Mouse (Mus musculus) small intestine, adult 2 months (tissue): ENCODE data around the gene Ltbp3. TPM values are rescaled to one million over a fixed set of nuclear protein-coding genes. Genes with fewer than 3 reads are reported as not detected.
A peak's percentile ranks its signal among the peaks of the same experiment; 100 is the strongest.

Experiments
- H3K27ac ChIP-seq: fragments of 200-500 bp; 2 replicates; pipeline ENCODE4 v1.5.1; 2012; ENCODE audit warnings: low read depth, low read length, control low read depth, inconsistent platforms; ENCODE audit not compliant: insufficient read depth
- H3K27me3 ChIP-seq: fragments of 200-500 bp; 2 replicates; pipeline ENCODE4 v1.6.1; 2012; ENCODE audit warnings: mild to moderate bottlenecking, moderate library complexity, low read length, inconsistent platforms; ENCODE audit not compliant: control insufficient read depth, insufficient read depth
- H3K36me3 ChIP-seq: fragments of 200-500 bp; 2 replicates; pipeline ENCODE4 v1.6.1; 2012; ENCODE audit warnings: mild to moderate bottlenecking, low read length, control low read depth, inconsistent platforms; ENCODE audit not compliant: control insufficient read depth, insufficient read depth
- H3K4me1 ChIP-seq: fragments of 200-500 bp; 2 replicates; pipeline ENCODE4 v1.6.1; 2012; ENCODE audit warnings: low read length, inconsistent platforms, mixed read lengths; ENCODE audit not compliant: control insufficient read depth, insufficient read depth, insufficient read length
- H3K4me3 ChIP-seq: fragments of 200-500 bp; 2 replicates; pipeline ENCODE4 v1.5.1; 2012; ENCODE audit warnings: low read depth, mild to moderate bottlenecking, control low read depth, inconsistent platforms, low read length, moderate library complexity
- CTCF ChIP-seq: fragments of 200-500 bp; IDR thresholded peaks from 2 replicates; pipeline ENCODE4 v1.5.1; 2012; ENCODE audit warnings: low read depth, mild to moderate bottlenecking, control low read depth, inconsistent platforms, low read length, moderate library complexity, mixed read lengths; ENCODE audit not compliant: insufficient replicate concordance, insufficient read length; ENCODE audit errors: extremely low read depth
- POLR2A ChIP-seq: fragments of 200-500 bp; IDR thresholded peaks from 2 replicates; pipeline ENCODE4 v1.6.1; 2012; ENCODE audit warnings: low read depth, mild to moderate bottlenecking, control low read depth, inconsistent platforms, low read length, moderate library complexity
- WGBS: fragments of 180-500 bp; shearing (Covaris S2); methylation state at CpG from one replicate; pipeline ENCODE4 v1.1.7; 2018; 5-methylcytosine and 5-hydroxymethylcytosine counted together
- polyA plus RNA-seq: library from polyadenylated mRNA; depleted of rRNA; stranded (reverse); fragments of >200 nt; gene quantifications from 2 replicates; pipeline ENCODE4 v1.2.3, GENCODE M21; 2012; rRNA removed

Ltbp3 gene
- polyA plus RNA-seq, 1 experiment: 28.2 TPM

DNA sequence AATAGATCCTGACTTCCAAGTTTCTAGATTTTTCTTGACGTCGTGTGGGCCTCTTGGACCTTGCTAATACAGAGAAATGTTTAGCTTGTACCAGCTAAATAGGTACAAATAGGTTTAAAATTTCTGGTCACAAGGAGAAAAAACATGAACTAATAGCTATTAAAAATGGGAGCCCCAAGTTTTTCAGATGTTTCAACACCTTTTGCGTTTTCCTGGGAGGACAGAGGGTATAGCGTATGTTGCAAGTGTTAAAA is 62.0 kb downstream of the Ltbp3 start:
- H3K4me3 ChIP-seq: peak overlapping the region; percentile 76
- WGBS: 0% methylated on average over 4 of the region's 4 CpGs
- H3K36me3 ChIP-seq: peaks cover 27% of the 10 kb centered on the region
- TF ChIP-seq POLR2A (no peak), CTCF (no peak)
- H3K27ac ChIP-seq: peak overlapping the region; percentile 100
- H3K4me1 ChIP-seq: peaks cover 8% of the 10 kb centered on the region
- H3K27me3 ChIP-seq: no peaks in the 10 kb centered on the region

DNA sequence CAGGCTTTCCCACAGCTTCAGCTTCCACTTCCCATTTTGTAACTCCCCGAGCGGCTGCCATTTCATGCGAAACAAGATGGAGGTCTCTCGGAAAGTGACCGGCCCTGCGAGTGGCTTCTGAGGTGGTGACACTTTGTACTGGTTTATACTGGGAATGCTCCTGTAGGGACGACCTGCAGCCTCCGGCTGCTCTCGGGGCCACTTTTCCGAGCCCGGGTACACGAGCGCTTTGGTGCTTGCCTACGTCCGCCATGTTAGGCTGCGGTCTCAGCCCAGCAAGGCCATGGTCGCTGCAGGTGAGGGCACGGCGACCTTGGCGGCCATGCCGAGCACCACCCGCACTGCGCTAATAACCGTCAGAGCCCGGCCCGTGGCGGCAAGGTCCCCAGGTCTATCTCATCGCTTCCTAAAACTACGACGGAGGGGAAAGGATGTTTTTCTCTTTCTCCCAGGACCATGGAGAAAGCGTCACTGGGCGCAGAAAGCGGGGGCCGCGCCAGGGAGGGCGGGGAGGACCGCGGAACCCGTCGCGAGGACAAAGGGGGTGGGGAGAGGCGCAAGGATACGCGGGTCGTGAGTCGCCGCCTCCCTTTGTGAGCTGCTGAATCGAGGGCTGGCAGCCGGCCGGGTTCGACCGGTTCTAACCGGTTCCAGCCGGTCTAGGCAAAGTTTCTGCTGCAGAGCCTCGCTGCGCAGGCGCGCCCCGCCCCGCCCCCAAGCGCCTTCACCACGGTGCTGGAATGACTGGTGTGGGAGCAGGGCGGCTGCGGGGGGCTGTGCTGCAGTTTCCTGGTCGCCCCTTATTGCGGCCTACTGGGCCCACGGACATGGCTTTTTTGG is 62.6 kb downstream of the Ltbp3 start:
- TF ChIP-seq POLR2A (peak; percentile 91), CTCF (no peak)
- H3K36me3 ChIP-seq: peaks cover 22% of the 10 kb centered on the region
- peak overlapping the region; percentile 100 for H3K27ac ChIP-seq
- peaks cover 8% of the 10 kb centered on the region for H3K4me1 ChIP-seq
- peak overlapping the region; percentile 76 for H3K4me3 ChIP-seq
- WGBS: under 1% methylated on average over 66 of the region's 67 CpGs
- no peaks in the 10 kb centered on the region for H3K27me3 ChIP-seq

DNA sequence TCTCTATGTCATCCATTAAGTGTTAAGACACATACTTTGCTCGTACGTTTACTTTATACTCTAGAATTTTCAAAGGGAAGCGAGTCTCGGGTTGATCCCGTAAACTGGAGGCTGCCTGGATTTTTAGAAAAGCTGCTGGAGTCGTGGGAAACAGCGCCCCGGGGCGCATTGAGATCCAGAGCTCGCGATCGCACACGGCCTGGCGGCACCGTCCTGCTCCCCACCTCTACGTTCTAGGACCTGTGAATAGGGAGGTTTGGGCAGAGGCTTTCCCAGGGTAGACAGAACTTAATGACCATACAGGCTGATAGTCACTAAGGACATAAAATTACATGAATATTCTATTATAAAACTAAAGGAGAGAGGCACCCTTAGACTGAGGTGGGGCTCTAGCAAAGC is 63.2 kb downstream of the Ltbp3 start:
- WGBS: 1% methylated on average over 16 of the region's 16 CpGs
- H3K36me3 ChIP-seq: peaks cover 17% of the 10 kb centered on the region
- TF ChIP-seq CTCF (no peak), POLR2A (no peak)

DNA sequence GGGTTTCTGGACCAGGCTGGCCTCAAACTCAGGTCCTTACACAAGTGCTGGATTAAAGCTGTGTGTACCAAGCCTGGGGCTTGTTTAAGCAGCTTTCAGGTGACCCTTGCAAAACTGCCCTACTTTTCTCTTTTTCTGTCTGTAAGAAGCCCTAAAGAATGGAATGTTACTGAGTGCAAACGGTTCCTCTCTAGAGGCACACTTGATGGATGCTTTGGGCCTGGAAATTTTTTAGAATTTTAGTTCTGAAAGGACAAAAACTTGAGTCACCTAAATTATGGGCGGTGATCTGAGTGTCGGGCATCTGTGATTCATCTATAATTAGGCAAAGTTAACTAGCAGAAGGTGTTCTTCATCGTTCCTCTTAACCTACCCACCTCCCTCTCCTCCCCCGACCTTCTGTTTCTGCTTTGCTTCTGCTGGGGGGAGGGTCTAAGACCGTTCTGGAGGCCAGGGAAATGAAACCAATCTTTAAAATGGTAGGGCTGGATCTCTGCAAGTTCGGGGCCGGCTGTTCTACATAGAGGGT is 63.7 kb downstream of the Ltbp3 start:
- H3K27ac ChIP-seq: peak overlapping the region; percentile 97
- H3K36me3 ChIP-seq: peaks cover 15% of the 10 kb centered on the region
- no peak overlapping the region for H3K4me3 ChIP-seq
- no peaks in the 10 kb centered on the region for H3K27me3 ChIP-seq
- peaks cover 14% of the 10 kb centered on the region for H3K4me1 ChIP-seq
- 61% methylated on average over 8 of the region's 8 CpGs for WGBS
- no peak for TF ChIP-seq CTCF
- no peak for TF ChIP-seq POLR2A

More for the DNA sequence above, 63.2 kb downstream of the Ltbp3 start:
- no peaks in the 10 kb centered on the region for H3K27me3 ChIP-seq
- peak overlapping the region; percentile 65 for H3K4me3 ChIP-seq
- peaks cover 12% of the 10 kb centered on the region for H3K4me1 ChIP-seq
- H3K27ac ChIP-seq: peak overlapping the region; percentile 97

DNA sequence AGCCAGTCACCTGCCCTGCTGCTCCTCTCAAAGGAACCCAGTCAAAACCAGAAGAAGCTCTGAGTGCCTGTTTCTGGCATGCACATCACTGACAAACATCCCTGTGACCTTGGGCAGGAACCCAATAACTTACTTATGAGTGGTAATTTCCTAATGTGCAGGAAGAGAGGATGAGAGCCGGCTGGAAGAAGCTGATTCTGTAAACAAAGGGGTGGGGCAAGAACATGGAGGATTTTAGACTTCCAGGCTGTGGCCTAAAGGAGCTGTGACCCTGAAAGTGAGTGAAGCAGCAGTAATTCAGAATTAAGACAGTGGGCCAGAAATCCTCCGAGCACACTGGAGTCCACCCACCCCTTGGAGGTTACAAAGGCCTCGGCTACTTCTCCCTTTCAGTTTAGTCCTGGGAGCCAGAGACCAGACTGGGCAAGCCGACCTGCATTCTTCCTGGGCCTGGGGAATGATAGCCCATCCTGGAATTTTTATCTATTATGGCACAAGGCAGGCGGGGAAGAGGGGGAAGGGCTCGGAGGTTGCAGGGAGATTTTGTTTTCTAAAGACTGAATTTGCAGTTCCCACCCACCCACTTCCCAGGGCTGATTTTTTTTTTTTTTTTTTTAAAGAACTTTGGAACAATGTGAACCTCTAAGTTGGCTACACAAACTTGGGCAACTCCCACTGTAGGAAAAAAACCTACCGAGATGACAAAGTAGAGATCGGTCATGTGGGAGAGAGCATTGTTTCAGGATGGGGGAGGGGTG is 65.5 kb downstream of the Ltbp3 start:
- peak overlapping the region; percentile 84 for H3K27ac ChIP-seq
- H3K36me3 ChIP-seq: no peaks in the 10 kb centered on the region
- 43% methylated on average over 8 of the region's 8 CpGs for WGBS
- no peak overlapping the region for H3K4me3 ChIP-seq
- H3K27me3 ChIP-seq: no peaks in the 10 kb centered on the region
- H3K4me1 ChIP-seq: peaks cover 32% of the 10 kb centered on the region
- TF ChIP-seq CTCF: no peak
- no peak for TF ChIP-seq POLR2A

GRCm38 (mm10) chr19:5806809-5807205 is 66.1 kb downstream of the Ltbp3 start:
- TF ChIP-seq CTCF (no peak), POLR2A (no peak)
- peak overlapping the region; percentile 22 for H3K27ac ChIP-seq
- no peaks in the 10 kb centered on the region for H3K27me3 ChIP-seq
- no peak overlapping the region for H3K4me3 ChIP-seq
- peaks cover 37% of the 10 kb centered on the region for H3K4me1 ChIP-seq
- WGBS: 57% methylated on average over 6 of the region's 6 CpGs
- no peaks in the 10 kb centered on the region for H3K36me3 ChIP-seq

GRCm38 (mm10) chr19:5807740-5808139 is 67.0 kb downstream of the Ltbp3 start:
- no peaks in the 10 kb centered on the region for H3K27me3 ChIP-seq

More at GRCm38 (mm10) chr19:5807740-5808139, 67.0 kb downstream of the Ltbp3 start:
- H3K4me3 ChIP-seq: no peak overlapping the region
- WGBS: 84% methylated on average over 3 of the region's 3 CpGs
- H3K4me1 ChIP-seq: peaks cover 38% of the 10 kb centered on the region
- no peak overlapping the region for H3K27ac ChIP-seq
- no peak for TF ChIP-seq CTCF
- TF ChIP-seq POLR2A: no peak
- no peaks in the 10 kb centered on the region for H3K36me3 ChIP-seq

Other genes starting within 250 kb of the Ltbp3 start
- gene 1700020D05Rik, start 237.1 kb upstream of the Ltbp3 start, polyA plus RNA-seq: 0.19 TPM in 1 of 2 replicates, not detected in the other
- gene Snx32, start 230.4 kb upstream of the Ltbp3 start, polyA plus RNA-seq: 1.7 and 3.2 TPM in 2 replicates
- gene Ovol1, start 180.3 kb upstream of the Ltbp3 start, polyA plus RNA-seq: 28.5 and 55.3 TPM in 2 replicates
- 20.2 and 37.1 TPM in 2 replicates for gene Ap5b1, start 172.9 kb upstream of the Ltbp3 start, polyA plus RNA-seq
- gene Rnaseh2c, start 139.0 kb upstream of the Ltbp3 start, polyA plus RNA-seq: 47.0 and 68.0 TPM in 2 replicates
- gene Kat5, start 130.7 kb upstream of the Ltbp3 start, polyA plus RNA-seq: 19.0 and 40.4 TPM in 2 replicates
- 35.8 and 61.0 TPM in 2 replicates for gene Rela, start 103.4 kb upstream of the Ltbp3 start, polyA plus RNA-seq
- 35.1 and 54.0 TPM in 2 replicates for gene Sipa1, start 77.2 kb upstream of the Ltbp3 start, polyA plus RNA-seq
- 65.8 and 169 TPM in 2 replicates for gene Map3k11, start 52.2 kb upstream of the Ltbp3 start, polyA plus RNA-seq
- gene Pcnx3, start 52.0 kb upstream of the Ltbp3 start, polyA plus RNA-seq: 85.4 and 150 TPM in 2 replicates
- gene Kcnk7, start 36.5 kb upstream of the Ltbp3 start, polyA plus RNA-seq: 0.57 TPM in 1 of 2 replicates, not detected in the other
- 62.1 and 100 TPM in 2 replicates for gene Ehbp1l1, start 14.6 kb upstream of the Ltbp3 start, polyA plus RNA-seq
- 69.8 and 126 TPM in 2 replicates for gene Fam89b, start 11.3 kb upstream of the Ltbp3 start, polyA plus RNA-seq
- gene Scyl1, start 30.5 kb downstream of the Ltbp3 start, polyA plus RNA-seq: 37.1 and 52.5 TPM in 2 replicates
- gene Frmd8, start 134.4 kb downstream of the Ltbp3 start, polyA plus RNA-seq: 32.1 and 62.1 TPM in 2 replicates
- gene Slc25a45, start 136.9 kb downstream of the Ltbp3 start, polyA plus RNA-seq: 207 and 241 TPM in 2 replicates
- 0.90 and 2.0 TPM in 2 replicates for gene Tigd3, start 153.2 kb downstream of the Ltbp3 start, polyA plus RNA-seq
- 34.1 and 64.3 TPM in 2 replicates for gene Dpf2, start 172.1 kb downstream of the Ltbp3 start, polyA plus RNA-seq
- 10.3 and 30.6 TPM in 2 replicates for gene Cdc42ep2, start 183.9 kb downstream of the Ltbp3 start, polyA plus RNA-seq
- gene Pola2, start 223.3 kb downstream of the Ltbp3 start, polyA plus RNA-seq: 14.2 and 40.8 TPM in 2 replicates
- 0.08 TPM in 1 of 2 replicates, not detected in the other for gene Slc22a20, start 245.2 kb downstream of the Ltbp3 start, polyA plus RNA-seq